Mouse (Mus musculus) cerebellum, adult 9-10 months (tissue): ENCODE measurements at regions not wholly inside any gene's neighbourhood (a gene's known extent, or its start where the extent isn't known, plus 50 kb on each side); places are given as distances from the start of the nearest gene placed in this dataset.
"Not testable (repeated sequence)": the region's sequence is repeated elsewhere in the genome, so short reads cannot be mapped to it uniquely, and the experiment has no call there.

Source experiments
- DNase-seq: peaks from one replicate; pipeline ENCODE4 v3.0.0; 2022

DNA sequence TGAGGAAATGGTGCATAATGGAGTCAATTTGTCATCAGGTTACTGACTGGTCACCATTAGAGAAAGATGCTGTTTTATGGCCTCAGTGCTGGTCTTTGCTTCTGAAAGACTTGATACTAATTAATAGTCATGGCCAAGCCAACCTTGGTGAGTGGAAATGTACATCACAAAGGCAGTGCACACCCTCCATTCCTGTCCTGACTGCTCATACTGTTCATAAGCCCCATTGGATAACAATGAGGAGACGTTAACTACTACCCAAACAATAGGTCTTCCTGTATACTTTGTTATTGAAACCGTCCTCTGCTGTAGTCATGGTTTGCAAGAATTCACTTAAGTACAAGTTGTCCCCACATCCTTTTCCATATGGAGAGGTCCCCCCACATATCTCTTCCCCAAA lies 605.8 kb upstream of the Slc35b3 start:
- no peak for DNase-seq

DNA sequence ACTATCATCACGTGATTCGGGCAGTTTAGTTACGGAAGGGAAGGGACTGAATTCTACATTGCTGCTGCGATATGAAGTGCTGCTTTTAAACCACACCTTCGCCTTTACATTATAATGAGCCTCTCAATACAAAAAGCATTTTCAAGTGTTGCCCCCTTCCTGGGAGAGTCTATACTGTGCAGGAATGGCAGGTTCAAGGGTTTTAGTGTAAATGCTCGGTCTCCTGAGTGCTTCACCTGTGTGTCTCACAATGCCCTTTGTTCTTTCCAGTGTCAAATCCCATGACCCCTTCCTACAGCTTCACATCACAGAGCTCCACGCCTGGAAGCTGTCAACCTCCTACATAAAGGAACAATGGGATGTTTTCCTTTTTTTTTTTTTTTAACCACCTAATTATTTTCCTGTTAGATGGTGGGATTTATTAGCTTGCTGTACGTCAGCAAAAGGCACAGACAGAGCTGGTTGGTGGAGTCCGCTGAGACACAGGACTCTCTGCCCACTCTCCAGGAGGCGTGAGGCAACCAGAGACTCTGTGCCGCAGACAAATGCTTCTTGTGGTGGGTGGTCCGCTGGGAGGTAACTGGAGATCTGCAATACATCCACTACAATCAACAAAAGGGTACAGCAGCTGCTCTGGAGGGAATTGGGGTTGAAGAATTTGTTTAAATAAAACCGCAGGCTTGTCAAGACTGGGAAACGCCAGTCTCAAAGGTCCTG lies 577.2 kb upstream of the Slc35b3 start:
- DNase-seq = no peak

DNA sequence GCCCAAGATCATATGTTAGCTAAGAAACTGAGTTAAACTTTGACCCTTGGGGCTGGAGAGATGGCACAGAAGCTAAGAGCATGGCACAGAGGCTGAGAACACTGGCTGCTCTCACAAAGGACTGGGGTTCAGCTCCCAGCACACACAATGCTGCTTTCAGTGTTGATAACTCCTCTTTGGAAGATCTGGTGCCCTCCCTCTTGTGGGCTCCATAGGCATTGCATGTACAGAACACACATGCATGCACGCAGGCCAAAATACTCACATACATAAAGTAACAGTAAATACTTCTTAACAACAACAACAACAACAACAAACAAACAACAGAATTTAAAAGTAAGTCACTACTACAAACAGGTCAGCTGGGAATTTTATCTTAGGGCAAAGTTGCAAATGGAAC lies 565.8 kb upstream of the Slc35b3 start:
- no peak for DNase-seq

GRCm38 (mm10) chr13:39523856-39524301 lies 563.2 kb upstream of the Slc35b3 start:
- no peak for DNase-seq

DNA sequence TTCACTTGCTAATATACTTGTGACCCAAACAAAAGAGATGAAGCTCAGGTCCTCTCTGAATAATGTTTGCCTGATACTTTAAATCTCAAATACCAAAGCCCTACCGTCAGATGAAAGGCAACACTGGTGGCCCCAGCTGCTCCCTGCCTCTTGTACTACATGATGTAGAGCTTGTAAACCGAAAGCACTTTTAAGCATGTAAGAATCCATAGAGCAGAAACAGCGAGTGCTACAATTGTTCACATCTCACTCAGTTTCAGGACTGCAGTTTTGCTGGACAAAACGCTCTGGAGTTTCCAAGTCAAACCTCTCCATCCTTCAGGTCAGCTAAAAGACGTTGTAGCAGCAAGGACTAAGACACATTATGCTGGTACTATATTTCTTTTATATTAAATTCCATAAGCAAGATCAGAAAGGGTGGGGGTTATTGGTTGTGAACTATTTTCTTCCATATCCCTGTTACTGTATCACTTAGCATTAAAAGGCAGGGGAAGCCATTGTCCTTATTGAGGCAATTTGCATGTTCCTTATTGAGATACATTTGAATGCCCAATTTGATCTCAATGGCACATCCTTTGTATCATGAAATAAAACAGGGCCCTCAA lies 562.7 kb upstream of the Slc35b3 start:
- DNase-seq = no peak

DNA sequence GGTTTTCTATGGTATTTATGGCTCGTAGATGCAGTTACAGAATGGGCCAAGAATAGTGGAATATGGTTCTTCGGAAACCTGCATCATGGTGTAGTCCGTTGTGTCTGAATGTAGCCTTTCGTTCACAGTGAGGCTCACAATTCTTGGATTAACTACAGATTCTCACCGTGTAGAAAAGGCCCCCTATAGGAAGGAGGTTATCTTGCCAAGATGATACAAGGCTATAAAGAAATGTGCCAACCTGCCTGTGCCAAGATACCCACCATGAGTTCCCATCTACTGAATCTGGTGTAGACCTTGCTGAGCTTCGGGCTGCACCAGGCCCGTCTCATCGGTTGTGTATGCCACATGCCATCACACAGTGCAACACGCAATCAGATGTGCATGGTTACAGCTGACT lies 560.2 kb upstream of the Slc35b3 start:
- DNase-seq = no peak

- no peak for DNase-seq
Measured at GRCm38 (mm10) chr13:39516106-39516505, 555.4 kb upstream of the Slc35b3 start.

DNA sequence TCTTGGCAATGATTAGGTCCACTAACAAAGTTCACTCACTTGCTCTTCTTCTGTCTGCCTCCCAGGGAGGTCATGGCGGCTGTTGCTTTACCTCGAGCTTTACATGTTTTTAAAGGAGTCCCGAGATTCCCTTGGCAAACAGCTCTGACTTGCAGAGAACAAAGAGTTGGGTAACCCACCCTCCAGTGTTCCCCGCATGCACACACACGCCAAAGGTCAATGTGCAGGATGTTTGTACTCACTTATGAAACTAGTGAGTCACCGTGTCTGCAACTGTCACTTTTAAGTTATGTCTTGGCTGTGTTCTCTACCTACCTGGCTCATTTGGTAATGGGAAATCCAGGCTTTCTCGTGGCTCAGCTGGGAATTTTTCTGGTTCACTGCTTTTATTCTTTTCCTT lies 529.1 kb upstream of the Slc35b3 start:
- DNase-seq = no peak

DNA sequence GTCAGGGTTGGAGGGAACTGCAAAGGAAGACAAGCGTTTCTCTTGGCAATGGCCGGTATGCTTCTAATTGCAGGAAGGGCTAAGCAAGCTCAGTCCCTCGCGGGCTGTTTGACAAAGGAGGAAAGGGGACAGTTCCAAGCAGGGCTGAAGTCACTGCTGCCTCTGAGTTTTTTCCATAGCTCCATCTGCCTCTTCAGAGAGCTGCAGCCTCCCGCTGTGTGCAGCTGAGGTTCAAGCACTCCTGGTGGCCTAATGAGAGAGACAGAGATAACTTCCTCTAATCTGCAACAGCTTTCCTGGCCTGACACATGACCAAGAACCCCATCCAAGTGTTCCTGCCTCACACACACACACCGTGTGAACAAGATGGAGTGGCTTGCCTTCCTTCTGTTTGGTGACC lies 511.9 kb upstream of the Slc35b3 start:
- no peak for DNase-seq

- no peak for DNase-seq
Measured at GRCm38 (mm10) chr13:39441799-39442198, 481.1 kb upstream of the Slc35b3 start.

DNA sequence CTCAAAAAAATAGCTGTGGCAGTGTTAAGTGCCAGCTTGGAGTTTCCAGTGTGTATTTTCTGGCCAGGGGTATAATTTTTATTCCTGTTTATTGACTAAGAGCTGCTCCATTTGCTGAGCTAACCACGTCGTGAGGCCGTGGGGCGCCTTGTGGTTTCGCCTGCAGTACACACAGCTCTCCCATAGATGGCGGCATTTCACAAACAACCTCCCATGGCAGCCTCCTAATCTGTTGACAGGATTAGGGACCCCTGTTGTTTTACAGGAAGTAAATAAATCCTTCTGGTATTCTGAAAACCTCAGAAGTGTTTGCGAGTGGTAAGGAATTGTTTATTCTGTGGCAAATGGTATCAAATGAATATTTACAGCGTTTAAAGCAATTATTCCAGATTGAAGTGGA lies 480.2 kb upstream of the Slc35b3 start:
- DNase-seq = peak; percentile 71

DNA sequence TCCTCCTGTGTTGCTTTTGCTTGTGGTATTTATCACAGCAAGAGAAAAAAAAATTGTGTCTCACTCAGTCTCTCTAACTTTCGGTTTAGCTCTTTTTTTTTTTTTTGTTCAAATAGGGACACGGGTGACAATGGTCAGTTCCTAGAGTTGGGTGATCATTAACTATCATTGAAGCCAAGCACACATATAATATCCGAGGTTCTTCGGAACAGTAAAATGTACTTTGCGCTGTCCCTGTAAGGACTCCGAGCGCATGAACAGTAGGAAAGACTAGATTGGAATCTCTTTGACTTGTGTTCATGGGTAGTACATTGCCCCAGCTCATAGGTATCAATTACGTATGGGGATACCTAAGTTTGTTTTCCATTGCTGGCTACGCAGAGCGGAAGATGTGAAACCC lies 479.7 kb upstream of the Slc35b3 start:
- DNase-seq = peak; percentile 2

DNA sequence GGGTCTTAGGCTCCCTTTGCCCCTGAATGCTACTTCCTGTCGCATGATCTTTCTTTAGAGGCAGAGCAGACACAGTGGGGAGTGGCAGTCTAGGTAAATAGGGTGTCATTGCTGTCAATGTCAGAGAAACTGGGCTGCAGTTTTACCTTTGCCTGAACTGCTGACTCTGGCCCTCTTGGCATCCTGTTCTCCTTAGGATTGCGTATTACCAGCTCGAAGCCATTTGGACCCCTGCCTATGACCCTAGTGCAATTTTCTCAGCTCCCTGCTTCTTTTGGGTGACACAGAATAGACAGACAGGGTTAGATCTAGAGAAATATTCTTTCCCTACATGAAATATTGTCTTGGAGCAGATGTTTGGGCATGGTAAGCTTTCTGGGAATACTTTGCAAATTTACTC lies 467.3 kb upstream of the Slc35b3 start:
- DNase-seq = no peak

- no peak for DNase-seq
Measured at GRCm38 (mm10) chr13:39425944-39426343, 465.3 kb upstream of the Slc35b3 start.

- no peak for DNase-seq
Measured at GRCm38 (mm10) chr13:39418127-39418526, 457.5 kb upstream of the Slc35b3 start.

DNA sequence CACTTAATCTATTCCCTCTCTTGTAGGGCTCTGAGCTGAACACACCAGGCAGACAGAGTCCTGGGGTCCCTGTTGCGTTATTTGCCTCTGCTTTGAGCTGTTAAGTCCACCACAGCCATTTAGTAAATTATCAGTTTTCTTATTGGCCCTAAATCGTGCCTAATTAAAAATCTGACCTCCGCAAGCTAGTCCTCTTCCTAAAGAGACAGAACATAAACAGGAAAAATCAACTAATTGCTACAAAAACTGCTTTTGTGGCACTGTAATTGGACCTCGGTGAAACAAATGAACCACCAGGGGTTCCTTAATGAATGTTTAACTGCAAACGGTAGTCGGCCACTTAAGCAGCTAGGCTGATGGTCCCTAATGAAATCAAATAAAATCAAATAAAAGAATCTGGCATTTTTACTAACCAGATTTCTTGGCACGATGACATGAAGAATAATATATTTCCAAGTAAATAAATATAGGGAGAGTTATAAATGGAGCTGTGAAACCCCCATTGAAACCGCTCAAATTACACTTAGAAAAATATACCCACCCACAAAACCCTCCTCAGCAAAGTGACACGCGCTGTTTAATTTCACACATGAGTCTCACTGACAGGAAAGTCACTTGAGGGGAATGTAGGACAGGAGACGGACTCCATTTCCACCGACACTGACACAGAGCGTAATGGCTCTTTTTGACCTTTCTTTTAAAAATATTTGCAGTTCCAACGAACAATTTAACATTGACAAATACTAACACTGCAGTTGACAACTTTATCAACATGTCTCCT lies 451.0 kb upstream of the Slc35b3 start:
- no peak for DNase-seq

- DNase-seq = no peak
Measured at GRCm38 (mm10) chr13:39392589-39392988, 431.9 kb upstream of the Slc35b3 start.

- DNase-seq = not testable (repeated sequence)
Measured at GRCm38 (mm10) chr13:39392151-39392550, 431.5 kb upstream of the Slc35b3 start.

- no peak for DNase-seq
Measured at GRCm38 (mm10) chr13:39376677-39377076, 416.0 kb upstream of the Slc35b3 start.

GRCm38 (mm10) chr13:39376269-39376668 lies 415.6 kb upstream of the Slc35b3 start:
- no peak for DNase-seq

DNA sequence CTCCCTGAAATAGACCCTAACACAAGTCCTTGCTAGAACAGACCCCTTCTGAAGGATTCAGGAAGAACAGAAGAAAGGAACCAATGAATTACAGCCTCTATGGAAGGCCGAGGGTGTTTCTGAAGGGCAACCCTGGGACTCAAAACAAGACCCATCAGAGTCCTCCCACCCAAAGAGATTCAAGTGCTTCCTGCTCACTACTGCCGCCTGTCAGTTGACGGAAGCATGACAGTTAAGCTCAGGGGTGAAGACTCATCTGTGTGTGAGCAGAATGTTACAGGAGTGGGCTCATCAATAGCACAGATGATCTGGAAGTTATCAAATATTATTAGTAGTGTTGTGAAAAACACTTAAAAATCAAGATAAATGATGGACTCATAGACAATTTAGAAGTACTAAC lies 411.9 kb upstream of the Slc35b3 start:
- DNase-seq = no peak

GRCm38 (mm10) chr13:39363637-39364036 lies 403.0 kb upstream of the Slc35b3 start:
- no peak for DNase-seq

DNA sequence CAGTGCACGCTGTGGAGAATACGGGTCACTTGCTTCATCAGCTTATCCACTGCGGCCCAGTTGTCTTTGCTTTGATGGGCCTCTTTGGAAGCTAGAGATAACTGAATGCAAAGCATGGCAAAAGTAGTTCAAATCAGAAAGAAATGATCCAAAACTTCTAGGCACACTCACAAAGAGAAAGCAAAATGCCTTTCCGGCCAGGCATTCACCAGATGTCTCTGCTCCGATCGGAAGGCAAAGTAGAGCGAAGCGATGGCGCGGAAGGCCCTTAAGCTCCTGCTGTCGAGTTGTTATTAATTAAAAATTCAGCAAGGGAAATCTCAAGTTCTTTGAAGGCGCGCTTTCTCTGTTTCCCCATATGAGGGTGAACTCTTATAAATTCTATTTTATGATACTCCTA lies 401.9 kb upstream of the Slc35b3 start:
- DNase-seq = no peak

DNA sequence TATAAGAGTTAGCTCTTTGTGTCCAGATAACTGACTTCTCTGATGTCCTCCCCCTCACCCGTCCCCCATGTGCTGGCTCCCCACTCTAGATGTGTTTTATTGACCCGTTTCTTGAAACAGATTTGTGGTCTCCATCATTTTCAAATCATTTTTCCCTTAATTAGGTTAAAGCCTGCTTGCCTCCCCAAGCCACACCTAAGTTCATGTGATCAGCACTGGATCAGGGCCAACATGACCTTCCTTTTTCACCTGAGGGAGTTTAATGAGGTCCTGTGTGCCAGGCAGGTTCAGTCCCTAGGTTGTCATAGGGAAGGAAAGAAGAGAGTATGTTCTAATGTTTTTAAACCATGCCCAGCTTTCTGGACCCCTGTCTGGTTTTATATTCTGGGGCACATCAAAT lies 390.9 kb upstream of the Slc35b3 start:
- peak; percentile 60 for DNase-seq
